Mouse (Mus musculus) urinary bladder, postnatal 36 days (tissue): ENCODE measurements at regions not wholly inside any gene's neighbourhood (a gene's known extent, or its start where the extent isn't known, plus 50 kb on each side); places are given as distances from the start of the nearest gene placed in this dataset.

Experiments
- DNase-seq, 2 experiments: peaks; one replicate each; pipeline ENCODE4 v3.0.0; 2022; ENCODE audit warnings: low spot score in 2 of 2, mixed read lengths in 1 of 2

DNA sequence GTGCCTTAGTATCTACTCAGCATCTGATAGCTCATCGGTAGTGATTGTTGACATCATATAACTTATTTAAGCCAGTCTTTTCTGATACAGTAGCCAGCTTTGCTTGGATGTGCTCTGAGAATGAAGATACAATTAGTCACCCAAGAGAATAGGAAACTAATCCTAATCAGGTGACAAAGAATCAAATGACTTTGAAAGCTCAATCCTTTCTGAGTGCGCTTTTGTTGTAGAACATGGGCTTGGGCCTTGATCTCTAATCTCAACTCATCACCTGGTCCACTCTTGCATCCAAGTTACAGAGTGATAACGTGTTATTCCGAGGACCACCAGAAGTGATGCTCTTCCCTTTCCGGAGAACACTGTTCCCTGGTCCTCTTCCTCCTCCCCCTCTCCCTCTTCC is 86.9 kb upstream of the Cpm start:
- DNase-seq: no peak

DNA sequence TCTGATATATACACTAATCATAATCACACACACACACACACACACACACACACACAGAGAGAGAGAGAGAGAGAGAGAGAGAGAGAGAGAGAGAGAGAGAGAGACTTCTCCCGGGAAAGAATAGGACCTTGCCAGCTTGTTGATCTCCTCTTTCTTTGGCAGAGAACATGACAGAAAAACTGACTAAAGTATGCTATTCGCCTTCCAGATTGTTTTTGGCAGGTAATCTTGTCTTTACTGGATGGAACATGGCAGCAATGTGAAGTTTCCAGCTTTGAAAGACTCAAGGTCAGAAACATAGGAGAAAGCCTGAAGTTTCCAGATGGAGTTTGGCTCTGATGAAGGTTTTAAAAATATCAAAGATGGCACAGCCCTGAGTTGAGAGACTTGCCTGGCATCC is 87.8 kb upstream of the Cpm start:
- no peak for DNase-seq

DNA sequence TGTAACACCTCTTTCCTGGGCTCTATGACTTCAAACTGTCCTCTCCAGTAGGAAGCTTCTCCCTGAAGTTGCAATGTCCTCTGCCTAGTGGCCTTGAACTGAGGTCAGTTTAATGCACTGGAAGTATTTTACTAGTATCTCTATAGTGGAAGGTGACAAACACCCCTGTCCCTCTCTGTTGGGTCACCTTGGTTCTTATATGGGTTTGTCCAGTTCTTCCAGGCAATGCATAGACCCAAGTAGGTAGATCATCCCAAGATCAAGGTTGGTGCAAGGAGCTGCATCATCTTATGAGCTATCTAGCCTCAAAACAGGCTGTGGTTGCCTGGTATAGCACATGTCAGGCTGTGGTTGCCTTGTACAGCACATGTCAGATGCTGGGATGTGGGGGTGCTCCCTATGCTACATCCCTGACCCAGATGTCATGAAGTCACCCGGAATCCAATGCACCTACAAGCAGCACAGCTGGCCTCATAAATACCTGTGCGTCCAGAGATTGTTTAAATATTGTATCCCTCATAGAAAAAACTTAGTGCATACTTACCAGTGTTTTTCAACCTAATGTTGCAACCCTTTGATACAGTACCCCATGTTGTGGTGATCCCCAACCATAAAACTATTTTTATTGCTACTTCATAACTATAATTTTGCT is 88.4 kb upstream of the Cpm start:
- no peak for DNase-seq

DNA sequence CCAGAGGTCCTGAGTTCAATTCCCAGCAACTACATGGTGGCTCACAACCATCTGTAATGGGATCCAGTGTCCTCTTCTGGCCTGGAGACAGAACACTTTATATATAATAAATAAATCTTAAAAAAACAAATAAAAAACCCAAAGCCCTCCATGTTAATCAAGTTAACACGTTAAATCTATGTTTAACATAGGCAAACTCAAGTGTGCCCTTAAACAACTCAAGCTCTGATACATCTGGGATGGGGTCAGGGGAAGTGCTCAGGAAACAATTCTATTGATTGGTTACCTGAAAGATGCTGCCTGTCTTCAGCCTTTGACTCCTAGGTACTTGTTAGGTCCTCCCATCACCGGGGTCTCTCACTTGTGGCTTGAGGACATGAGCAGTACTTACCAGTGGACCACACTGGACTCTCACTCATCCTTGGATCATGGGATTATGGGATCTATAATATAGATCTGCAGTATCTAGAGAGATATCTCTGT is 89.1 kb upstream of the Cpm start:
- no peak for DNase-seq

DNA sequence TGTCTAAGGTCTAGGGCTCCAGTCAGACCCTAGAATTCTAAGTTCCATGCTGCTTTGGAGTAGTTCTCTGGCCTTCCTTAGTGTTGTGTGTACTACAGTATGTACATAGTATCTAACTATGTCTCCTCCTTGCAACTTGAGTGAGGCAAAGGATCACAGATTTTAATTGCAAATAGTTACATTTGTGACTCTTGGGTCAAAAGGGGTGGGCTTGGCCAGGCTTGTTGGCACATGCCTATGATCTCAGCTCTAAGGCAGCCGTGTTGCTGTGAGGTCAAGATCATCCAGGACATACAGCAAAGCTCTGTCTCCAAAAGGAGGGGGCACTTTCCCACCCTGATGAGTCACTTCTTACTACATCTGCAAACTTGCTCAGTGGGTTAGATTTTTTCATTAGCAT is 89.8 kb upstream of the Cpm start:
- no peak for DNase-seq

DNA sequence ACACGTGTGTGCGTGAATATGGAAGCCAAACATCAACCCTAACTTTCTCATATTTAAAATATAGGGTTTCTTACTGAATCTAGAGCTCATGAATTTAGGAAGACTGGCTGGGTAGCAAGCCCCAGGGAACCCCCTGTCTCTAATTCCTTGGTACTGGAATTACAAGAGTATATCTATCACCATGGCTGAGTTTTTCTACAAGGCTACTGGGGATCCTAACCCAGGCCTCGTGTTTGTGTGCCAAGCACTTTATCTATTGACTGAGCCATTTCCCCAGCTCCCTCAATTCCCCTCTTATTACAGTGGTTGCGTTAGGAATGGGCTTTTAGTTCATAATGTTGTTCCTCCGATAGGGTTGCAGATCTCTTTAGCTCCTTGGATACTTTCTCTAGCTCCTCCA is 90.6 kb upstream of the Cpm start:
- DNase-seq: no peak

DNA sequence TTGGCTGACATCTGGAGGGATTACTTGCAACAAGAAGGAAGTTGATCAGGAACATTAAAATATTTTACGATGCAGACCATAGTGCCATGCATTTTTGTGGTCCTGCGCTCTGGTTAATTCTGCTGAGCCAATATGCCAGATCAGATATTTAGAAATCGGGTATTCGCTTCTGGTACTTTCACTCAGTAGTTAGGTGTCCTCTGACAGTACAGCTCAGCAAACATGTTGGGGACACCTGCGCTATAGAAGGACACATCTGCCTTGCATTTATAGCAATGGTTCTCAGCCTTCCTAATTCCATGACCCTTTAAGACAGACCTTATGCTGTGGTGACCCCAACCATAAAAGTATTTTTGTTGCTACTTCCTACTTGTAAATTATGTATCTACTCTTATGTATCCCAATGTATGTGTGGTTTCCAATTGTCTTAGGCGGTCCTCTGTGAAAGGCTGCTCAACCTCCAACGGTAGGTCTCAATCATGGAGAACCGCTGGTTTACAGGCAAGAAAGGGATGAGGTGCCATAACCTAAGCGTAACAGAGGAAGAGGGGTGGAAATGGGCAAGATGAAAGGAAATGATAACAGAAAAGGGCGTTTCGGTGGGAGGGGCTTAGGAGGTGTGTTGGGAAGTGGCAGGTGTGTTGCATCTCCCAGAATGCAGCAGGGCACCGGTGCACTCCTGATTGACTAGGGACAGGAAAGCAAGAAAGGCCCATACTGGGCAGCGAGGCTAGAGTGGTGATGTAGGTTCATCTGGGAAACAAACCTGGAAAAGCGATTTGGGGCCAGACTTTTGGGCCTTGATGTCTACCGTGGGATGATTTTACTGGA is 92.3 kb upstream of the Cpm start:
- DNase-seq: no peak

DNA sequence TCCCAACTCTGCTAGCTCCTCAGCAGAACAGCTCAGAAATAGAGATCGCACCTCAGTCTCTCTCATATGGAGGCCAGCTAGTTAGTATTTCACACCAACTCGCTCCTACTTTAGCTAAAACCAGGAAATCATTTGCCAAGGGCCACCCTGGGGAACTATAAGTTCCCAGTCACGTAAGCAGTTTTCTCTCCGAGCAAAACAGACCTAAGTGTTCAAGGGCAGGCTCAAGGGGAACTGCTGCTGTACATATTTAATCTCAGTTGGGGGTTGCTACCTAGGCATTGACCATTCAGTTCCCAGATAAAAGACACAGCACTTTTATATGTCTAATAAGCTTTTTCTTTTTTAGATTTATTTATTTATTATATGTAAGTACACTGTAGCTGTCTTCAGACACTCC is 93.5 kb upstream of the Cpm start:
- no peak for DNase-seq

DNA sequence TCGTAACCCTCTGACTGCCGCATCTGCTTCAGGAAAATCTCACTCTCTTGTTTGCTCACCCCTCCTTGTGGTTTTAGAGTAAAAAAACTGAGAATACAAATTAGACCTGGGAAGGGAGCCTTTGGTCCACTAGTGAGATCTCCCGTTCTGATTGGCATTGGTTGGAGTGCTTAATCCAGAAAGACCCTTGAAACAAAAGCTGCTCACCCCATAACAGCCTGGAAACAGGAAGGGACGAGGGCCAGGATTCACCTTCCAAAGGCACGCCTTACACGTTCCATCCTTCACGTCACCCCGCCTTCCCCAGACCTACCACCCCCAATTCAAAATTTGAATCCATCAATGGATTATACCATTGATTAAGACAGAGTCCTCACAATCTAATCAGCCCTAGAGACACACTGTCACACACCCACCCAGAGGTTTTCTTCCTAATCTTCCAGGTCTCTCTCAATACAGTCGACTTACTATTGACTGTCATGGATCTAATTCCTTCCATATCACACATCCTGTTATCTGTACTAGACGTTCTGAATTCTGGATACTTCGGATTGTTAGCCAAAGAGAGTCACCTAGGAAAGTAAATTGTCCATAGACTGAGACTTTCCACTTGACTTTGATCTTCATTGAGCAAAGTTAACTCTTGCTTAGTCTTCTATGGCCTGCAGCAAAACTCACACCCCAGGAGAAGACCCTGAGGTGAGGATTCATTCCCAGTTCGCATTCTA is 94.1 kb upstream of the Cpm start:
- DNase-seq: no peak

DNA sequence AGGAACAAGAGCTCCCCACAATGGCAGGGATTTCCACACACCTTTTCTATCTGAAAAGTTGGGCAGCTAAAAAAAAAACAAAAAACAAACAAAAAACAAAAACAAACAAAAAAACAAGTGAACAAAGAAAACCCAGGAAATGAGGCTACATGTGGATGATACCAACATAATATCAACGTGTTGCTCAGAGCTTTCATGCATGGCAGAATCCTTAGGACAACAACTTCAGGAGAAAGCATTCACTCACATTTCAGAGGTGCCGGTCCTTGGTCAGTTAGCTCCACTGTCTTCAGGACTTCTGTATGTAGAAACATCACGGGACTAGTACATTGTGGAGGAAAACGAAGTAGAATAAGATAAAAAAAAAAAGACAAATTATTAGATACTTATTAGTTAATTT is 94.8 kb upstream of the Cpm start:
- DNase-seq: no peak

DNA sequence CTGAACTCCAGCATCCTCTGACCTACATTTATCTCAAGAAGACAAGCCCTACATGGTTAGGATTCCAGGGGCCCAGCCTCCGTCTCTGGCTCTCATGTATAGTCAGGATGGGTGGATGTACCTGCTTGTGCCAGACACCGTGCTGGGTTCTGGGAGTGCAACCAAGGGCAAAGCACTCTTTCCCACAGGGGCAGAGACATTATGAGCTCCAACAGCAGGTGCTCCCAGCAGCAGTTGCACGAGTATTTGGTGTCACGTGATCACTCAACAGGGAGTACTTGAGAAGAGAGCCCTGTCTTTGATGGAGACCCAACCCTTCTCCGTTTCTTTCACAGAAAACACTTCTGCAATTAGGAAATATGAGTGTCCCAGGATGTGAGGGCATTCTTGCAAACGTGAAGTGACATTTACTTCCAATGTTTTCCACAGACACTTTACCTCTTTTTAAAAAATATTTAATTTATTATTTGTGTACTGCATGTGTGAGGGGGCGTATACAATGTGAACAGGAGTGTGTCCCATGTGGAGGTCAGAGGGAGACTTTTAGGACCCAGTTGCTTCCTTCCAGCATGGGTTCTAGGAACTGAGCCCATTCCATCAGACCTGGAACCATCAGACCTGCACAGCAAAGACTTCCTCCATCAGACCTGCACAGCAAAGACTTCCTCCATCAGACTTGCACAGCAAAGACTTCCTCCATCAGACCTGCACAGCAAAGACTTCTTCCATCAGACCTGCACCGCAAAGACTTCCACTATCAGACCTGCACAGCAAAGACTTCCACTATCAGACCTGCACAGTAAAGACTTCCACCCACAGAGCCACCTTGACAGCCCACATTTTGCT is 95.5 kb upstream of the Cpm start:
- DNase-seq: no peak

DNA sequence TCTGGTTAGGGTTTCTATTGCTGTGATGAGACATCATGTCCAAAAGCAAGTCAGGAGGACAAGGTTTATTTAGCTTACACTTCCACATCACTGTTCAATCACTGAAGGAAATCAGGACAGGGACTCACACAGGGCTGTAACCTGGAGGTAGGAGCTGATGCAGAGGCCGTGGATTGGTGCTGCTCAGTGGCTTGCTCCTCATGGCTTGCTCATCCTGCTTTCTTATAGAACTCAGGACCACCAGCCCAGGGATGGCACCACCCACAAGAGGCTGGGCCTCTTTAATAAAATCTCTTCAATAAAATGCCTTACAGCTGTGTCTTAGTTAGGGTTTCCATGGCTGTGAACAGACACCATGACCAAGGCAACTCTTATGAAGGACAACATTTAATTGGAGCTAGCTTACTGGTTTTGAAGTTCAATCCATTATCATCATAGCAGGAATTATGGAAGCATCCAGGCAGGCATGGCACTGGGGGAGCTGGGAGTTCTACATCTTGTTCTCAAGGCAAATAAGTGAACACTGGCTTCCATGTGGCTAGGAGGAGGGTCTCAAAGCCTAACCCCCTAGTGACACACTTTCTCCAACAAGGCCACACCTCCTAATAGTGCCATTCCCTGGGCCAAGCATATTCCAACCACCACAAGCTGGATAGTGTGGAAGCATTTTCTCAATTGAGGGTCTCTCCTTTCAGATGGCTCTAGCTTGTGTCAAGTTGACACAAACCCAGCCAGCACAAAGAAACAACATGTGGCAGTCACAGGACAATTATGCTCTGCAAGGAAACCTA is 96.4 kb upstream of the Cpm start:
- no peak for DNase-seq

DNA sequence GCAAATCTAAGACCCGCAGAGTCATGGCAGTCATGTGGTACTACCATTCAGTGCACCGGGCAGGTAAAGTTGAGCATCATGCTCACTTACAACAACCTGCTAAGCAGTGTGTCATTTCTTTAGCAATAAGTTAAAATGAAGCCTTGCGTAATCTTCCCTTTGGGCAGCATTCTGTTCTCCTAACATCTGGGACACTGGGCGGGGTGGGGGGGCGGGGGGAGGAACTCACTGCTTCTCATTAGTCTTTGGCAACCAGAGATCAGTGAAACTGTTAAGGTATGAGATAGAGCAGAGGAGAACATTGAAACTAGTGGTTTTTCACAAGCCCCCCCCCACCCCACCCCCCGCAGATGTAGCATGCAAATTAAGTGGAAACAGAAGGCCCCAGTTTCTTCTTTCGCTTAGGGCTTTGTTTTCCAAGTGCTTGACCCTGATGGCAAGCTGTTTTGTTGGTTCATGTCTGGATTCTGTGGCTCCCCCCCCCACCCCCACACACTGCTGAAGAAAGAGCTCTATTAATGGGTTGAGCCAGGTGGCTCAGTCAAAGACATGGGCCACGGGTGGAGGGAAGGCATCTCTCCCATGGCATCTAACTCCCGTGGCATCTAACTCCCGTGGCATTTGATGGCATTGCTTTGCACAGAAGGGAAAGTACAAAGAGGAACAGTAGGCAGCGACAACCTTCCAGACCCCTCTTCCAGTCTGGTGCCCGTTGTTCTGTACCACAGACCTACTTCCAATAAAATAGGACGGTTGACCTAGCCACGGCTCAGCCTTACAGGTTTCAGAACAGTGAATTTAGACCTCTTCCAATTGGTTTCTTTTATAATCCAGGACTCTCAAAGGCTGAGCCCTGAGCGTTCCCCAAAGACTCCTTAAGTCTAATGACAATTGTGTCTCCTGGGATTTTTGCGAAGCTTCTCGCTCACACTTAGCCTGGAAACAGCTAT is 97.2 kb upstream of the Cpm start:
- no peak for DNase-seq

DNA sequence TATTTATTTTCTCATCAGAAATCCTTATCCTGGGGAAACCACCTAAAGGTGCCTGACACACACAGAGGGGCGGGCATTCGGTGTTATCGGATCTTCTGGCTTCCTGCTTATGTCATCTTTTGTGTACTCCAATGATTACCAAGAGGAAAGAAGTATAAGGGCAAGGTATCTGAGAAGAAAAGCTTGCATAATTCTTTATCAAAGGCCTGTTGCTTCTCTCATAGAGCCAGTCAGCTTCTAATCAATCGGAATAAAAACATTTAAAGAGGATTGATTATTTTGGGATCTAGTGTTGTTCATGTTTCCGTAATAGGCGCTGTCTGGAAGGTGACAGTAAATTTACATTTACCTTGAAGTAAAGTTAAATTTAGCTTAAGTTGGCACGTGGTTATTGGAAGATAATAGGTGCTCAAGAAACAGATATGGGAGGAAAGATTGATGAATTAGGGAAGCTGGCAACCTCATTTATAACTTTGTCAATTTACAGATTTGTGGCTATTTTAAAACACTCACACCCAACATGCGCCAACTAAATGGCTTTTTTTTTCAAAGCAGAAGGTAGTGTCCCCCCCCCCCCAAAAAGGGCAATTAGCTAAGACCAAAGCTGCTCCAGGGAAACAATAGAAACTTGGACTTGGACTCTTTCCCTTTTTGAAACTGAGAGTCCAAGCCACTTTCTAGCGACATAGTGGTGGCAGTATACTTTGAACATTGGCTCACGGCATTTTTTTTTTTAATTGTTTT is 98.3 kb upstream of the Cpm start:
- no peak for DNase-seq

DNA sequence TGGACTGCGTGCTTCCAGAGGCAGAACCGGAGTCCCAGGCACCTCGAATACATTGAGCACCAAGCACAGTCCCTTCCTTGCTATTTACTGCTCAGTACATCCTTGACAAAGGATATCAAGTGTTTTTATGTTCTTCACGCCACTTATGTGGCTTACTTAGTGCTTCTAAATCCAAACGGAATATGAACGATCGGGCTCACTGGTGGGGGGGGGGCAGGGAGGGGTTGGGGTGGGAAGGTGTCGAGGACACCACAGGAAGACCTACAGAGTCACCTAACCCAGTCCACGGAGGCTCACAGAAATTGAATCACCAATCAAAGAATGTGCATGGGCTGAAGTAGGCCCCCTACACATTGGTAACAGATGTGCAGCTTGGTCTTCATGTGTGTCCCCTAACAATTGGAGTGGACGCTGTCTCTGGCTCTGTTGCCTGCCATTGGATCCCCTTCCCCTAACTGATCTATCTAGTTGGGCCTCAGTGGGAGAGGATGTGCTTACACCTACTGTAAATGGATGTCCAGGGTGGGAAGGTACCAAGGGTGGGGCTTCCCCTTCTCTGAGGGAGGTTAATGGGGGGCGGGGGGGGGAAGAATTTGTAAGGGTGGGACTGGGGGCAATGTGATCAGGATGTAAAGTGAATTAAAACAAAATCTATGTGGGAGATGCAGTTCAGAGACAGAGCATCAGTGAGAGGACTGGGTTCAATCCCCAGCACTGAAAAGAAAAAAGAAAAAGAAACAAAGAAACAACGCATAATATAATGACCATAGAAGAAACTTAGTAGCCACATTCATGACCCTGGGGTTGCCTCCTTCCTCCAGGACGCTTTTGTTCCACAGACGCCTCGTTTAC is 99.1 kb upstream of the Cpm start:
- no peak for DNase-seq

DNA sequence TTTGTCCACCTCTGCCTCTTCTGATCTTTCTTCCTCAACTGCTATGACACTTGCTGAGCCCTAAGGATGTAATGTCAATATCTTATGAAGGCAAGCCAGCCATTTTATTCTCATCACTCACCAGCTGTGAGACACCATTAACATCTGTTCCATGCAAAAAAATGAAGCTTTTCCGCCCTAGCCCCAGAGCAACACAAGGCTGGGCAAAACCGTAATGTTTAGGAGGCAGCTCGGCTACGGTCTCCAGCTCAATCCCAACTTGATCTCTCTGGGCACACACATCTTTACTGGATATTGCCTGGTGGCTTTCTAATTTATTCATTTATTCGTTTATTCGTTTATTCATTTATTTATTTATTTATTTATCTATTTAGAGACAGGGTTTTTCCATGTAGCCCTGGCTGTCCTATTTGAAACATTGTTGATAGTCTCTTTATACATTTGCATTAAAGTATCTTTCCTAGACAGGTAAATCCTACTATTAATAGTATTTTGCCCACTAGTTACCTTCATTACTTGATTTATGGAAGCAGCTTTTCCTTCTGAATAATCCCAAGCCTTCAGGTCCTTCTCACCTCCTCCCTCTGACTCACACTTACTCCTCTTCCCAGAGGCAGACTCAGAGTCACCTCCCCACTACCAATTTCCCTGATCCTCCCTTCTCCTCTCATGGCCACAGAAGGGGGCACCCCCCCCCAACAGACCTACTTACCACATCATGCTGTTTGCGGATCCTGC is 99.9 kb upstream of the Cpm start:
- DNase-seq: no peak

DNA sequence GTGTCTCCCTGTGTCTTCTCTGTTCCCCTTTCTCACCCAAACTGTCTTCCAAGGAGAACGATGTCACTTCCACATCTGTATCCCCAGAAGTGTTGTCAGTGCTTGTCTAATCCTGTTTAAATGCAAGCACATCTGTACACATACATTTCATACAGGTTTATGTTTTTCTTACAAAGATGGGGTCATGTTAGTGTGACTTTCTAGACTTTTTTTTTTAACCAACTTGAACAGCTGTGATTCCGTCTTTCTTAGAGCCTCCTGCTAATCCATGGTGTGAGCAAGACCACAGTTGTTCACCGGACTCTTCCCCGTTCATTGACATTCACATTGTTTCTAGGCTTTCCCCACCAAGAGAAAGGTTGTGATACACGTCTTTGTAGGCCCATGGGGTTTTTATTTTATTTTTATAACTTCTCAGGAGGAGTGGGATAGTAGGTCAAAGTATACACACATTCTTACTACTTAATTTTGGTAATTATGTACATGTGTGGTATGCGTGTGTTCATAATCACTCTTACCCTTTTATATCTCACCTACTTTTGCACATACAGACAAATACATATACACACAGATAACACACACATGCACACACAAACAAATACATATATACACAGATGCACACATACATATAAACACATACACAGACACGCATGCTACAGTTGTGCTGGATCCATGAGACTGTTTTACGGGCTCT is 100.6 kb upstream of the Cpm start:
- DNase-seq: no peak
